ENCODE assay signal across 8 mouse cellular contexts in genomic region chr2:77279861-77280511, GRCm38 (mm10). TPM values are rescaled to one million over a fixed set of nuclear protein-coding genes. Genes with fewer than 3 reads are reported as not detected.
DNase-seq lines count a peak whose midpoint lies in the region; ATAC-seq and TF ChIP-seq lines count a peak whose summit lies in the region.

No protein-coding gene starts in this region.

- H3K27me3 ChIP-seq in forebrain, embryonic 11.5 days (ENCODE audit: control insufficient read depth, insufficient read depth, low read length) = no peaks in the 10 kb centered on the region
- no peaks in the 10 kb centered on the region for H3K27me3 ChIP-seq in intestine, embryonic 16.5 days (replicated peaks; ENCODE audit: control insufficient read depth, insufficient read depth, low read length)
- 0 out of 2 replicates have a peak, but pooled peaks cover 5% of the 10 kb centered on the region for H3K27me3 ChIP-seq in midbrain, embryonic 12.5 days
- H3K27me3 ChIP-seq in stomach, postnatal 0 days (ENCODE audit: control insufficient read depth, insufficient read depth, low read length) = no peaks in the 10 kb centered on the region

- peak overlapping the region; percentile 97 for H3K9ac ChIP-seq in forebrain, embryonic 11.5 days (ENCODE audit: low read length)
- peak overlapping the region; percentile 95 for H3K9ac ChIP-seq in intestine, embryonic 16.5 days (ENCODE audit: low read depth, low read length)
- peak overlapping the region; percentile 97 for H3K9ac ChIP-seq in midbrain, embryonic 12.5 days (replicated peaks)
- H3K9ac ChIP-seq in stomach, postnatal 0 days (ENCODE audit: low read length) = peak overlapping the region; percentile 94

- WGBS in forebrain, embryonic 11.5 days = 2% methylated on average over 27 of the region's 57 CpGs
- under 1% methylated on average over 46 of the region's 57 CpGs for WGBS in intestine, embryonic 16.5 days
- WGBS in midbrain, embryonic 12.5 days = 1% methylated on average over 37 of the region's 57 CpGs
- 2% methylated on average over 41 of the region's 57 CpGs for WGBS in stomach, postnatal 0 days

- intact Hi-C loops in gastrocnemius, adult 2 months (cut with DNase I) = no loop called here

- peak overlapping the region; percentile 54 for H3K4me2 ChIP-seq in forebrain, embryonic 11.5 days (ENCODE audit: low read depth, low read length, severe bottlenecking)
- peak overlapping the region; percentile 85 for H3K4me2 ChIP-seq in intestine, embryonic 16.5 days (ENCODE audit: low read depth, low read length)
- H3K4me2 ChIP-seq in midbrain, embryonic 12.5 days (replicated peaks) = peak overlapping the region; percentile 69
- peak overlapping the region; percentile 98 for H3K4me2 ChIP-seq in stomach, postnatal 0 days (replicated peaks; ENCODE audit: low read depth)

- no peak for TF ChIP-seq EP300 in stomach, postnatal 0 days (optimal IDR thresholded peaks at IDR 0.05)

- H3K4me1 ChIP-seq in forebrain, embryonic 11.5 days (replicated peaks; ENCODE audit: control insufficient read depth, insufficient read depth, low read length) = no peaks in the 10 kb centered on the region
- H3K4me1 ChIP-seq in intestine, embryonic 16.5 days (ENCODE audit: control insufficient read depth, insufficient read depth, low read length) = peaks cover 16% of the 10 kb centered on the region
- H3K4me1 ChIP-seq in midbrain, embryonic 12.5 days = peaks cover 13% of the 10 kb centered on the region
- H3K4me1 ChIP-seq in stomach, postnatal 0 days (replicated peaks; ENCODE audit: control insufficient read depth, insufficient read depth) = no peaks in the 10 kb centered on the region

- peak; percentile 55 for DNase-seq in gastrocnemius, adult 2 months
- DNase-seq in gastrocnemius, adult 18-20 months (ENCODE audit: low spot score) = no peak
- peak; percentile 43 for DNase-seq in 3134 (ENCODE audit: extremely low read depth, insufficient read length, low spot score)
- DNase-seq in brain, embryonic 14.5 days (ENCODE audit: low read depth) = peak; percentile 67
- peak; percentile 77 for DNase-seq in forebrain, embryonic 11.5 days (ENCODE audit: low spot score)
- peak; percentile 53 for DNase-seq in stomach, postnatal 0 days (ENCODE audit: low spot score)

- TF ChIP-seq CTCF in gastrocnemius, adult 2 months (IDR thresholded peaks at IDR 0.05) = no peak
- TF ChIP-seq CTCF in brain, embryonic 14.5 days (IDR thresholded peaks at IDR 0.05; ENCODE audit: borderline replicate concordance, extremely low read depth, insufficient read depth, insufficient read length) = no peak
- no peak for TF ChIP-seq CTCF in stomach, postnatal 0 days (IDR thresholded peaks at IDR 0.05; ENCODE audit: low read depth)

- no peak for TF ChIP-seq POLR2A in brain, embryonic 14.5 days (IDR thresholded peaks at IDR 0.05; ENCODE audit: borderline replicate concordance, extremely low read depth, insufficient read depth, insufficient read length, poor library complexity, severe bottlenecking)

- H3K36me3 ChIP-seq in forebrain, embryonic 11.5 days (ENCODE audit: control insufficient read depth, insufficient read depth, low read length) = no peaks in the 10 kb centered on the region
- no peaks in the 10 kb centered on the region for H3K36me3 ChIP-seq in intestine, embryonic 16.5 days (ENCODE audit: control insufficient read depth, insufficient read depth, low read length)
- no peaks in the 10 kb centered on the region for H3K36me3 ChIP-seq in midbrain, embryonic 12.5 days
- H3K36me3 ChIP-seq in stomach, postnatal 0 days (ENCODE audit: control insufficient read depth, insufficient read depth, low read length) = no peaks in the 10 kb centered on the region

- peak overlapping the region; percentile 95 for H3K4me3 ChIP-seq in gastrocnemius, adult 2 months
- peak overlapping the region; percentile 90 for H3K4me3 ChIP-seq in forebrain, embryonic 11.5 days (ENCODE audit: low read depth, low read length)
- peak overlapping the region; percentile 89 for H3K4me3 ChIP-seq in intestine, embryonic 16.5 days (ENCODE audit: low read length)
- peak overlapping the region; percentile 91 for H3K4me3 ChIP-seq in midbrain, embryonic 12.5 days
- peak overlapping the region; percentile 92 for H3K4me3 ChIP-seq in stomach, postnatal 0 days (ENCODE audit: low read depth, low read length)

- peak overlapping the region; percentile 88 for H3K27ac ChIP-seq in gastrocnemius, adult 2 months
- 0 out of 2 replicates have a peak overlapping the region, but pooled peaks have one; percentile 58 for H3K27ac ChIP-seq in forebrain, embryonic 11.5 days (ENCODE audit: low read depth, low read length)
- peak overlapping the region; percentile 77 for H3K27ac ChIP-seq in intestine, embryonic 16.5 days (ENCODE audit: low read length)
- H3K27ac ChIP-seq in midbrain, embryonic 12.5 days (replicated peaks) = peak overlapping the region; percentile 83
- H3K27ac ChIP-seq in stomach, postnatal 0 days (replicated peaks) = peak overlapping the region; percentile 81

- peak; percentile 65 for ATAC-seq in forebrain, embryonic 11.5 days (replicated peaks; ENCODE audit: low FRiP score)
- peak; percentile 62 for ATAC-seq in intestine, embryonic 16.5 days
- ATAC-seq in midbrain, embryonic 12.5 days (ENCODE audit: low FRiP score, low read depth) = peak; percentile 66
- peak; percentile 56 for ATAC-seq in stomach, postnatal 0 days (ENCODE audit: low FRiP score, low TSS enrichment)

- H3K9me3 ChIP-seq in forebrain, embryonic 11.5 days (ENCODE audit: control insufficient read depth, low read length) = no peaks in the 10 kb centered on the region
- no peaks in the 10 kb centered on the region for H3K9me3 ChIP-seq in intestine, embryonic 16.5 days (ENCODE audit: control insufficient read depth, low read length)
- no peaks in the 10 kb centered on the region for H3K9me3 ChIP-seq in midbrain, embryonic 12.5 days
- no peaks in the 10 kb centered on the region for H3K9me3 ChIP-seq in stomach, postnatal 0 days (ENCODE audit: control insufficient read depth, low read length)

RNA-seq across cellular contexts. Expression of gene Sestd1, which starts 0.4 kb away (rescaled TPM):
- total RNA-seq in gastrocnemius, adult 2 months (2021) = 10 to 100 TPM in 1 of 2 experiments, 1 to 10 TPM in 1; 9.8 to 10.3 TPM
- total RNA-seq in gastrocnemius, adult 18-20 months (2021) = 1 to 10 TPM; 7.9 to 9.7 TPM
- 46.6 and 60.2 TPM in 2 replicates for polyA plus RNA-seq in brain, embryonic 14.5 days (2012; rRNA removed)
- polyA plus RNA-seq in forebrain, embryonic 11.5 days (2014; fragmentation: Nextera tagmentation; extraction: Ambion mirVana) = 26.0 and 27.1 TPM in 2 replicates
- polyA plus RNA-seq in intestine, embryonic 16.5 days (2015; fragmentation: Nextera tagmentation; extraction: Ambion mirVana) = 10.9 and 11.6 TPM in 2 replicates
- 27.2 and 34.7 TPM in 2 replicates for polyA plus RNA-seq in midbrain, embryonic 12.5 days (2016; fragmentation: Nextera tagmentation; extraction: Ambion mirVana)
- polyA plus RNA-seq in stomach, postnatal 0 days (2015; fragmentation: Nextera tagmentation; extraction: Ambion mirVana) = 7.5 and 7.6 TPM in 2 replicates
